Mouse (Mus musculus) ZHBTc4 (cell line): ENCODE measurements around the gene Gm5796.
"Not testable (repeated sequence)": the region's sequence is repeated elsewhere in the genome, so short reads cannot be mapped to it uniquely, and the experiment has no call there.

Experiments
- DNase-seq: peaks from one replicate; pipeline ENCODE4 v3.0.0-alpha.2; 2011; ENCODE audit warnings: low read depth, low spot score

Gm5796 gene

GRCm38 (mm10) chr14:4023641-4024040 is at the start of gene Gm5796:
Gm5796 (plus strand) TSS chr14:4023941.
- not testable (repeated sequence) for DNase-seq

DNA sequence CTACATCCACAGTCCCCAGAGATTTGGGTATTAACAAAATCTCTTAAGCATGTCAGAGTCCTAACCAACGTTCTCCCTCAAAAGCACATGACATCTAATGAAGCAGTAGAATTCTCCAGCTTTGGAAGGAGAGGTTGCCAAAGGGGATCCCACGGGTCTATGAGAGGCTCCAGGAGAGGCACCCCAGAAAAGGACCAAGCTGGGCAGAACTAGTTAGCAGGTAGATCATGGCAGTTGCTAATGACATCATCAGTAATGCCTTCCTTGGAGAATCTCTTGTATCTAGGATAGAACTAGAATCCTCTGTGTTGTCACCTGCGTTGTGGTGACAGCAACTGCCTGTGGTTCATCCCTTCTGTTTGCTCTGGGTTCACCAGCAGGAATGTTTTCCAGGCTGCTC is 25.6 kb upstream of the Gm5796 start, which contains the start of gene Gm3099:
Gm3099 (plus strand) TSS at position 301 of the 400 bp plus-strand sequence.
- not testable (repeated sequence) for DNase-seq

- not testable (repeated sequence) for DNase-seq
Observed at GRCm38 (mm10) chr14:4083820-4084219, 60.1 kb downstream of the Gm5796 start, which contains the start of gene Gm3115. Gm3115 (plus strand) TSS chr14:4084120.
